Mouse (Mus musculus) neural tube, embryonic 13.5 days (tissue): Measurements from ENCODE around the gene Gnmt. TPM values are rescaled to one million over a fixed set of nuclear protein-coding genes. Genes with fewer than 3 reads are reported as not detected.

ENCODE experiments used
- ATAC-seq: fragments of 200-750 bp; cut with Nextera tagmentation; 2 replicates; pipeline ENCODE4 v1.8.0; 2017; ENCODE audit warnings: low read depth, mild to moderate bottlenecking, moderate TSS enrichment, moderate library complexity
- H3K27ac ChIP-seq: fragments of 300-500 bp; sonication (generic); replicated peaks from 2 replicates; pipeline ENCODE4 v1.5.1; 2015; ENCODE audit warnings: moderate library complexity, mild to moderate bottlenecking, inconsistent platforms
- H3K27me3 ChIP-seq: fragments of 300-500 bp; sonication (generic); 2 replicates; pipeline ENCODE4 v1.6.1; 2015; ENCODE audit warnings: mild to moderate bottlenecking, inconsistent platforms
- H3K36me3 ChIP-seq: fragments of 300-500 bp; sonication (generic); 2 replicates; pipeline ENCODE4 v1.6.1; 2015; ENCODE audit warnings: mild to moderate bottlenecking, inconsistent platforms
- H3K4me1 ChIP-seq: fragments of 300-500 bp; sonication (generic); replicated peaks from 2 replicates; pipeline ENCODE4 v1.6.1; 2015; ENCODE audit warnings: inconsistent platforms
- H3K4me2 ChIP-seq: fragments of 300-500 bp; sonication (generic); 2 replicates; pipeline ENCODE4 v1.6.1; 2015; ENCODE audit warnings: inconsistent platforms, mild to moderate bottlenecking, moderate library complexity
- H3K4me3 ChIP-seq: fragments of 300-500 bp; sonication (generic); 2 replicates; pipeline ENCODE4 v1.5.1; 2015; ENCODE audit warnings: mild to moderate bottlenecking, inconsistent platforms
- H3K9ac ChIP-seq: fragments of 300-500 bp; sonication (generic); 2 replicates; pipeline ENCODE4 v1.6.1; 2015; ENCODE audit warnings: moderate library complexity, mild to moderate bottlenecking, inconsistent platforms
- H3K9me3 ChIP-seq: fragments of 300-500 bp; sonication (generic); 2 replicates; pipeline ENCODE4 v1.6.1; 2016; ENCODE audit warnings: inconsistent platforms
- WGBS: fragments of 180-500 bp; shearing (Covaris S2); methylation state at CpG from one replicate; pipeline ENCODE4 v1.1.7; 2015; 5-methylcytosine and 5-hydroxymethylcytosine counted together
- polyA plus RNA-seq: library from polyadenylated mRNA; unstranded; fragments of >200 nt; fragmentation: Nextera tagmentation; extraction: Ambion mirVana; gene quantifications from 2 replicates; pipeline ENCODE4 v1.2.1, GENCODE M21; 2015

Gene Gnmt
- polyA plus RNA-seq, 1 experiment from 2014 or later: 1.8 TPM

GRCm38 (mm10) chr17:46711612-46712271 lies 17.2 kb downstream of the Gnmt start:
- WGBS: under 1% methylated on average over 64 of the region's 76 CpGs
- Histone ChIP-seq H3K36me3 (peaks cover 32% of the 10 kb centered on the region), H3K4me3 (peak overlapping the region; percentile 99), H3K27me3 (no peaks in the 10 kb centered on the region), H3K27ac (peak overlapping the region; percentile 75; the same call in 1 of the 2 replicates), H3K4me1 (peaks cover 21% of the 10 kb centered on the region), H3K9me3 (no peaks in the 10 kb centered on the region), H3K9ac (peak overlapping the region; percentile 95), H3K4me2 (peak overlapping the region; percentile 100)
- ATAC-seq: peak; percentile 57; the same call in 1 of the 2 replicates

GRCm38 (mm10) chr17:46710959-46711597 lies 17.9 kb downstream of the Gnmt start, which contains the start of gene Pex6:
TSS of gene Pex6 (plus strand) at chr17:46711463.
- H3K4me3 ChIP-seq: peak within 1 kb of the TSS; percentile 99

GRCm38 (mm10) chr17:46706375-46707089 lies 22.4 kb downstream of the Gnmt start:
- no peak overlapping the region for H3K27ac ChIP-seq
- H3K9ac ChIP-seq: no peak overlapping the region
- no peak overlapping the region for H3K4me3 ChIP-seq
- ATAC-seq: no peak
- peaks cover 37% of the 10 kb centered on the region for H3K4me1 ChIP-seq
- no peaks in the 10 kb centered on the region for H3K36me3 ChIP-seq
- no peaks in the 10 kb centered on the region for H3K27me3 ChIP-seq
- WGBS: 91% methylated on average over 14 of the region's 14 CpGs
- H3K9me3 ChIP-seq: no peaks in the 10 kb centered on the region
- 0 out of 2 replicates have a peak overlapping the region, but pooled peaks have one; percentile 82 for H3K4me2 ChIP-seq

More at GRCm38 (mm10) chr17:46710959-46711597, 17.9 kb downstream of the Gnmt start, which contains the start of gene Pex6:
- H3K9me3 ChIP-seq: no peaks in the 10 kb centered on the region
- H3K4me2 ChIP-seq: peak within 1 kb of the TSS; percentile 100
- peak within 1 kb of the TSS; percentile 85 for H3K27ac ChIP-seq
- peaks cover 22% of the 10 kb centered on the region for H3K4me1 ChIP-seq
- peak; percentile 91 for ATAC-seq
- 8% methylated on average over 36 of the region's 36 CpGs for WGBS
- peaks cover 25% of the 10 kb centered on the region for H3K36me3 ChIP-seq
- H3K9ac ChIP-seq: peak within 1 kb of the TSS; percentile 95
- no peaks in the 10 kb centered on the region for H3K27me3 ChIP-seq

- no peaks in the 10 kb centered on the region for H3K9me3 ChIP-seq
- no peaks in the 10 kb centered on the region for H3K27me3 ChIP-seq
- 1% methylated on average over 48 of the region's 48 CpGs for WGBS
- peak within 1 kb of the TSS; percentile 95 for H3K9ac ChIP-seq
- peaks cover 6% of the 10 kb centered on the region; the same call in 1 of the 2 replicates for H3K36me3 ChIP-seq
- H3K4me1 ChIP-seq: peaks cover 45% of the 10 kb centered on the region
- ATAC-seq: peak; percentile 94
- H3K27ac ChIP-seq: peak within 1 kb of the TSS; percentile 91
- H3K4me2 ChIP-seq: peak within 1 kb of the TSS; percentile 82
- H3K4me3 ChIP-seq: peak within 1 kb of the TSS; percentile 93
Measured at GRCm38 (mm10) chr17:46704887-46705835, 23.8 kb downstream of the Gnmt start, which contains the start of gene Ppp2r5d. TSS of gene Ppp2r5d (minus strand) at chr17:46705111.

GRCm38 (mm10) chr17:46703971-46704886 lies 24.7 kb downstream of the Gnmt start:
- Histone ChIP-seq H3K27me3 (no peaks in the 10 kb centered on the region), H3K36me3 (peaks cover 11% of the 10 kb centered on the region; the same call in 1 of the 2 replicates), H3K4me3 (peak overlapping the region; percentile 93), H3K4me1 (peaks cover 45% of the 10 kb centered on the region), H3K27ac (peak overlapping the region; percentile 91), H3K9me3 (no peaks in the 10 kb centered on the region), H3K9ac (peak overlapping the region; percentile 95), H3K4me2 (peak overlapping the region; percentile 82)
- 6% methylated on average over 37 of the region's 41 CpGs for WGBS
- ATAC-seq: peak; percentile 74

GRCm38 (mm10) chr17:46702506-46702905 lies 26.5 kb downstream of the Gnmt start:
- peak overlapping the region; percentile 95 for H3K9ac ChIP-seq
- 84% methylated on average over 5 of the region's 5 CpGs for WGBS
- ATAC-seq: no peak
- H3K9me3 ChIP-seq: no peaks in the 10 kb centered on the region
- H3K27ac ChIP-seq: no peak overlapping the region
- H3K36me3 ChIP-seq: peaks cover 28% of the 10 kb centered on the region
- H3K4me2 ChIP-seq: peak overlapping the region; percentile 82
- H3K4me3 ChIP-seq: peak overlapping the region; percentile 93; the same call in 1 of the 2 replicates
- no peaks in the 10 kb centered on the region for H3K27me3 ChIP-seq
- peaks cover 45% of the 10 kb centered on the region for H3K4me1 ChIP-seq

DNA sequence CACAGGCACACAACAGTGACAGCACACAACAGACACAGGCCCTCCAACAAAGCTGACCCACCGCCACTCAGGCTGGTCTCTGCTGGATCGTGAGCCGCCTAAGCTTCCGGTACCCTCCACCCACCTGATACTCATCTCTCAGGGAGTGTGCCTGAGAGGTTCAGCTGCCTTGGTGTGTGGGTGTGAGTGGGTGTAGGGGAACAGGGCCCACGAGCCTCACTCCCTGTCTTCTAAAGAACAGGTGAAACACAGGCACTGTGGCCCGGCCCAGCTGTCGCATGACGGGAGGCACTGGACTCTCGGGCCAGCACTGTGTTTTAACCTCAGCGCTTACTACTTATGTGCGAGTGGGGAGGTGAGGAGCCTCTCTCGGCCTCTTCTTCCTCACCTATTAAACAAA lies 26.9 kb downstream of the Gnmt start:
- Histone ChIP-seq H3K4me1 (peaks cover 45% of the 10 kb centered on the region), H3K4me3 (no peak overlapping the region), H3K9me3 (no peaks in the 10 kb centered on the region), H3K36me3 (peaks cover 29% of the 10 kb centered on the region), H3K27me3 (no peaks in the 10 kb centered on the region), H3K4me2 (0 out of 2 replicates have a peak overlapping the region, but pooled peaks have one; percentile 7), H3K9ac (peak overlapping the region; percentile 55; the same call in 1 of the 2 replicates), H3K27ac (no peak overlapping the region)
- no peak for ATAC-seq
- WGBS: 92% methylated on average over 12 of the region's 12 CpGs

DNA sequence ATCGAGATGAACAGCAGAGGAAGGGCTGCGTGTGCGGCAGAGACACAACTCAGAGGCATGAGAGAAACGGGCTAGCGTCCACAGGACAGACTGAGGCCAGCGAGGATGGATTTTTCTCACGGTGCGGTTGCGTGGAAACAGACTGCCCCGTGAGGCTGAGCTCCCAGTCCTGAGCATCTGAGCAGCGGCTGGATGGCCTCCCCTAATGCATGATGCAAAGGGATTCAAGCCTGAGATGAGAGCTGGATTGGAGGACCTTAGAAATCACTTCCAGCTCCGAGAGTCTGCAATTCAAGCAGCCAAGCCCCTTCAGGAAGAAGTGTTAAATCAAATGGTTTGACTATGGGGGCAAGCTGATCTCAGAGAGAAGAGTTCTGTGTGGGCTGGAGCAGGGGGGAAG lies 27.5 kb downstream of the Gnmt start:
- H3K9ac ChIP-seq: peak overlapping the region; percentile 55
- H3K4me2 ChIP-seq: 0 out of 2 replicates have a peak overlapping the region, but pooled peaks have one; percentile 14
- ATAC-seq: no peak
- H3K4me3 ChIP-seq: no peak overlapping the region
- 73% methylated on average over 12 of the region's 12 CpGs for WGBS
- H3K36me3 ChIP-seq: peaks cover 29% of the 10 kb centered on the region
- H3K27me3 ChIP-seq: no peaks in the 10 kb centered on the region
- H3K27ac ChIP-seq: 0 out of 2 replicates have a peak overlapping the region, but pooled peaks have one; percentile 18
- H3K4me1 ChIP-seq: peaks cover 45% of the 10 kb centered on the region
- H3K9me3 ChIP-seq: no peaks in the 10 kb centered on the region

DNA sequence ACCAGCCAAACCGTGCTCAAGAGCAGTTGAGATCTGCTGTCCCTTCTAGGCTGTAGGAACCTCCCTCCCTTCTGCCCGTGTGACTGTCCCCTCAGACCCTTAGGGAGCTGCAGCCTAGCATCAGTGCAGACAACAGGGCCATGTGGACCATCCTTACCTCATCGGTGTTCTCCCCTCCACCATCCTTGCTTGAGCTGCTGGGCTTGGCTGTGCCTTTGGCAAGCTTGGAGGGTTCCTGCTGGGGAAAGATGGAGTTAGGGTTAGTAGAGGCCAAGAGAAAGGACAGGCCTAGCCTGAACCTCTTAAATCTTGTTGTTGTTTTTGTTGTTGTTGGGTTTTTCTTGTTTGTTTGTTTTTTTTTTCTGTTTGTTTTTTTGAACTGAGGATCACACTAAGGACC lies 29.1 kb downstream of the Gnmt start:
- Histone ChIP-seq H3K9me3 (no peaks in the 10 kb centered on the region), H3K4me2 (no peak overlapping the region), H3K27me3 (no peaks in the 10 kb centered on the region), H3K4me1 (peaks cover 35% of the 10 kb centered on the region), H3K36me3 (peaks cover 42% of the 10 kb centered on the region), H3K4me3 (no peak overlapping the region), H3K27ac (no peak overlapping the region), H3K9ac (no peak overlapping the region)
- 83% methylated on average over 3 of the region's 3 CpGs for whole genome bisulfite sequencing
- no peak for ATAC-seq

- no peak overlapping the region for H3K27ac ChIP-seq
- no peaks in the 10 kb centered on the region for H3K27me3 ChIP-seq
- H3K9me3 ChIP-seq: no peaks in the 10 kb centered on the region
- no peak overlapping the region for H3K4me3 ChIP-seq
- no peak for ATAC-seq
- WGBS: 44% methylated on average over 5 of the region's 5 CpGs
- no peak overlapping the region for H3K9ac ChIP-seq
- peaks cover 35% of the 10 kb centered on the region for H3K4me1 ChIP-seq
- H3K4me2 ChIP-seq: no peak overlapping the region
- H3K36me3 ChIP-seq: peaks cover 42% of the 10 kb centered on the region
Measured at GRCm38 (mm10) chr17:46699245-46699644, 29.7 kb downstream of the Gnmt start.
